Mouse (Mus musculus) heart, postnatal 0 days (tissue): ENCODE data around the gene Heatr5b.

Experiments used
- CTCF ChIP-seq: IDR thresholded peaks from 2 replicates; pipeline ENCODE4 v1.5.1; 2016; ENCODE audit warnings: antibody characterized with exemption, control low read depth, low read depth
- EP300 ChIP-seq: IDR thresholded peaks from 2 replicates; pipeline ENCODE4 v1.6.1; 2016; ENCODE audit warnings: antibody characterized with exemption, low read depth

DNA sequence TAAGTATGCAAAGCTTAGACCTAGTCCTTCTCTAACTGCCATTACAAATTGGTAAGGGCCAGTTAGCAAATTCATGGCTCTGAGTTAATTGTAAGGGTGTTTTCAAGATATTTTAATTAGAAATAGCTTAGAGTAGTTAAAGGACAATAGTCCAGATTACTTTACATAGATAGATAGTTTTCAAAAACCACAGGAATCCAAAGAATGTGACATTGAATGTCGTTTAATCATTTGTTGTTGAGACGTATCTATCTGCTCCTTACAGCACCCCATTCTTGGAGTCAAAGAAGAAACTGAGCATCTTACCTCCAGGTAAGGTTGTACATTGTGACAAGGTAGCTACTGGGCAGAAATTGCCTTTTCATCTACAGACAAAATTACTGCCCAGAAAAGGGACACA lies 124.9 kb downstream of the Heatr5b start:
- TF ChIP-seq CTCF (no peak), EP300 (no peak)
